Comparison of ENCODE assay signal across 9 mouse cellular contexts in the genomic region with DNA sequence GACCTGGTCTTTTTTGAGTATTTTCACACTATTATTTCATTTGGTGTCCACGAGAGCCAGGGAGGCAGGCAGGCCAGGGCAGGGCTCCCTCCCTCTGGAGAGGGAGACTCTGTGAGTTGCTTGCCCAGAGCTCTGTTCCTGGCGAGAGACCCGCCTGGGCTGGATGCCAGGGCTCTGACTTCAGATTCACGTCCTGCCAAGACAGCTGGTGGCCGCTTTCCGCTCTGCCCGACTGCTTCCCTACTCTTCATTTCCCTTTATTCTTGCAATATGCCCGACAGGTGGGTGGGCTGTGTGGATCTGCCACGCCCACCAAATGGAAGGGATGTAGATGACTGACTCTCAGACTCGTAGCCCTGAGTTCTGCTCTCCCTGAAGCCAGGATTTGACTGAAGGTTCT.
DNase-seq lines count a peak whose midpoint lies in the region; ATAC-seq and TF ChIP-seq lines count a peak whose summit lies in the region.
"Had no signal": no experiment of that assay in that cellular context is flagged by ENCODE, and none has a peak within 500 bp of the region (broad histone marks: within the 10 kb centered on the region; RNA-seq: fewer than 3 reads in every experiment).

No protein-coding gene starts in this region.

- intact Hi-C loops in heart, adult 2 months (cut with DNase I) = no loop called here
- intact Hi-C loops in gastrocnemius, postnatal 36 days (cut with DNase I) = no loop called here

- ATAC-seq in stomach, embryonic 16.5 days (ENCODE audit: insufficient read depth, low FRiP score) = 0 out of 2 replicates have a peak, but pooled peaks have one; percentile 12

- H3K27me3 ChIP-seq in heart, adult 2 months (ENCODE audit: control insufficient read depth, insufficient read depth, low read length) = no peaks in the 10 kb centered on the region
- H3K27me3 ChIP-seq in heart, embryonic 10.5 days (ENCODE audit: insufficient read depth, poor library complexity, severe bottlenecking) = peaks cover 64% of the 10 kb centered on the region
- H3K27me3 ChIP-seq in cerebellum, adult 2 months (ENCODE audit: control insufficient read depth, insufficient read depth, low read length) = no peaks in the 10 kb centered on the region
- H3K27me3 ChIP-seq in stomach, embryonic 16.5 days (ENCODE audit: control insufficient read depth, insufficient read depth, low read length) = 0 out of 2 replicates have a peak, but pooled peaks cover 4% of the 10 kb centered on the region

- no peak overlapping the region for H3K27ac ChIP-seq in heart, adult 2 months
- H3K27ac ChIP-seq in heart, embryonic 10.5 days = no peak overlapping the region
- no peak overlapping the region for H3K27ac ChIP-seq in cerebellum, adult 2 months (ENCODE audit: insufficient read depth, low read length)
- H3K27ac ChIP-seq in stomach, embryonic 16.5 days (ENCODE audit: low read length) = no peak overlapping the region
- H3K27ac ChIP-seq: embryonic facial prominence, embryonic 12.5 days had no signal

- no peak for TF ChIP-seq POLR2A in heart, adult 2 months (IDR thresholded peaks at IDR 0.05; ENCODE audit: insufficient read depth, low read depth, low read length)
- no peak for TF ChIP-seq POLR2A in cerebellum, adult 2 months (IDR thresholded peaks at IDR 0.05; ENCODE audit: borderline replicate concordance, insufficient read depth, low read length)

- 4% methylated on average over 10 of the region's 10 CpGs for WGBS in heart, adult 2 months
- WGBS in heart, embryonic 10.5 days = 19% methylated on average over 10 of the region's 10 CpGs
- under 1% methylated on average over 10 of the region's 10 CpGs for WGBS in cerebellum, adult 2 months
- 9% methylated on average over 10 of the region's 10 CpGs for whole genome bisulfite sequencing in stomach, embryonic 16.5 days

- no peak overlapping the region for H3K4me3 ChIP-seq in heart, adult 2 months
- H3K4me3 ChIP-seq in heart, embryonic 10.5 days = no peak overlapping the region
- no peak overlapping the region for H3K4me3 ChIP-seq in cerebellum, adult 2 months (replicated peaks; ENCODE audit: insufficient read depth, low read depth, low read length)
- no peak overlapping the region for H3K4me3 ChIP-seq in stomach, embryonic 16.5 days (replicated peaks; ENCODE audit: low read length)
- H3K4me3 ChIP-seq: embryonic facial prominence, embryonic 12.5 days had no signal

- peak; percentile 90 to 91 for DNase-seq in heart, adult 2 months
- DNase-seq in heart, embryonic 10.5 days (ENCODE audit: low spot score) = no peak
- peak; percentile 98 for DNase-seq in cerebellum, adult 2 months
- DNase-seq in gastrocnemius, postnatal 36 days = peak; percentile 93 to 94
- DNase-seq in layer of hippocampus, adult 18-20 months (ENCODE audit: low spot score in 2 of 2) = peak; percentile 78 to 92
- DNase-seq in lung, postnatal 10 days = peak; percentile 94
- DNase-seq in thymus, postnatal 25 days = no peak

- 0 out of 2 replicates have a peak, but pooled peaks have one; percentile 26 for TF ChIP-seq EP300 in heart, adult 2 months (IDR thresholded peaks at IDR 0.05; ENCODE audit: insufficient read depth, low read depth, low read length)

- peaks cover 5% of the 10 kb centered on the region for H3K4me1 ChIP-seq in heart, adult 2 months (ENCODE audit: control insufficient read depth, insufficient read depth, low read length)
- H3K4me1 ChIP-seq in heart, embryonic 10.5 days = peaks cover 5% of the 10 kb centered on the region; the same call in 1 of the 2 replicates
- peaks cover 46% of the 10 kb centered on the region for H3K4me1 ChIP-seq in cerebellum, adult 2 months (ENCODE audit: control insufficient read depth, insufficient read depth, low read length)
- H3K4me1 ChIP-seq in stomach, embryonic 16.5 days (ENCODE audit: control insufficient read depth, insufficient read depth, low read length) = peaks cover 4% of the 10 kb centered on the region; the same call in 1 of the 2 replicates
- H3K4me1 ChIP-seq: embryonic facial prominence, embryonic 12.5 days had no signal

- no peaks in the 10 kb centered on the region for H3K9me3 ChIP-seq in heart, embryonic 10.5 days
- no peaks in the 10 kb centered on the region for H3K9me3 ChIP-seq in stomach, embryonic 16.5 days (replicated peaks; ENCODE audit: control insufficient read depth, low read length)
- H3K9me3 ChIP-seq: embryonic facial prominence, embryonic 12.5 days had no signal

- no peaks in the 10 kb centered on the region for H3K36me3 ChIP-seq in heart, adult 2 months (ENCODE audit: control insufficient read depth, insufficient read depth, low read length)
- H3K36me3 ChIP-seq in heart, embryonic 10.5 days = no peaks in the 10 kb centered on the region
- no peaks in the 10 kb centered on the region for H3K36me3 ChIP-seq in stomach, embryonic 16.5 days (ENCODE audit: control insufficient read depth, insufficient read depth, low read length)
- H3K36me3 ChIP-seq: embryonic facial prominence, embryonic 12.5 days had no signal

- no peak overlapping the region for H3K9ac ChIP-seq in heart, adult 2 months (ENCODE audit: low read depth, low read length)
- H3K9ac ChIP-seq in stomach, embryonic 16.5 days (ENCODE audit: low read length) = no peak overlapping the region
- H3K9ac ChIP-seq: embryonic facial prominence, embryonic 12.5 days had no signal

- H3K4me2 ChIP-seq in stomach, embryonic 16.5 days (ENCODE audit: low read depth, low read length) = no peak overlapping the region
- H3K4me2 ChIP-seq: embryonic facial prominence, embryonic 12.5 days had no signal

- no peak; the same call in 1 of the 2 replicates for TF ChIP-seq CTCF in heart, adult 2 months (IDR thresholded peaks at IDR 0.05)
- no peak for TF ChIP-seq CTCF in cerebellum, adult 2 months (IDR thresholded peaks at IDR 0.05; ENCODE audit: borderline replicate concordance, insufficient read depth, low read depth, low read length)

- no peaks in the 10 kb centered on the region for H3K79me2 ChIP-seq in heart, adult 2 months (replicated peaks; ENCODE audit: control insufficient read depth, insufficient read depth, low read length)

Comparison
In these comparisons a context has a peak if more than half of its experiments do, and no peak if none do; other contexts are left out.
1. DNase-seq: peak in heart, adult 2 months (2 of 2), cerebellum, adult 2 months (2 of 2), gastrocnemius, postnatal 36 days (2 of 2), layer of hippocampus, adult 18-20 months (2 of 2) and lung, postnatal 10 days (single experiment); none in heart, embryonic 10.5 days (single experiment) and thymus, postnatal 25 days (single experiment).